Mouse (Mus musculus) right cerebral cortex, postnatal 25 days (tissue): Measurements from ENCODE around the gene 4933411K16Rik.
A peak's percentile ranks its signal among the peaks of the same experiment; 100 is the strongest.
"Not testable (repeated sequence)": the region's sequence is repeated elsewhere in the genome, so short reads cannot be mapped to it uniquely, and the experiment has no call there.

Experiments
- DNase-seq: peaks from one replicate; pipeline ENCODE4 v3.0.0; 2022

4933411K16Rik gene

DNA sequence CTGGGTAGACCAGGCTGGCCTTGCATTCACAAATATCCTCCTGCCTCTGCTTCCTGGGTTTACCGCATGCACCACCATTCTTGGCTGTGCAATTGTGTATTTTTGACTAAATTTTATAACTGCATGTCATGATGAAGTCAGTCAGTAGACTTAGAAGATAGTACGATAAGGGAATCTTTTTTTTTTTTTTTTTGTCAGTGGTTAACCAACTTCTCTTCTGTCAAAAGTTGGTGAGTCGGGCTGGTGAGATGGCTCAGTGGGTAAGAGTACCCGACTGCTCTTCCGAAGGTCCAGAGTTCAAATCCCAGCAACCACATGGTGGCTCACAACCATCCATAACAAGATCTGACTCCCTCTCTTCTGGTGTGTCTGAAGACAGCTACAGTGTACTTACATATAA, 29.6 kb downstream of the 4933411K16Rik start:
- not testable (repeated sequence) for DNase-seq

DNA sequence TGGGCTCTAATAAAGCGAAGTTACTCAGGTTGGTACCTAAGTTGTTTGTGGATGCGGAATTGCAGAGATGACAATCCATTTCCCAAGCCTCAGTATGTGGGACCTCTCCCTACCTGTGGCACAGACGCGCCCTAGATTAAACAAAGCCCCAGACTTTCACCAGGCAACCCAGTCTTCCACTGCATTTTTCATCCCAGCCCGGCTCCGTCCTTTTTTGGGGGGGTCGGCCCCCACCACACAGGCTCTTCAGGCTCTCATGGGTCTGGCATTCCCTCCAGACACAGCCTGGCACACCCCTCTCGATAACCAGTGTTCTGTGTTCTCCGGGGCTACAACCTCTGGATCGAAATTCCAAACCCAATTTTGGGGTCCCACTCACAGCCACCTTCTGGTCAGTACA, 33.6 kb downstream of the 4933411K16Rik start:
- no peak for DNase-seq

DNA sequence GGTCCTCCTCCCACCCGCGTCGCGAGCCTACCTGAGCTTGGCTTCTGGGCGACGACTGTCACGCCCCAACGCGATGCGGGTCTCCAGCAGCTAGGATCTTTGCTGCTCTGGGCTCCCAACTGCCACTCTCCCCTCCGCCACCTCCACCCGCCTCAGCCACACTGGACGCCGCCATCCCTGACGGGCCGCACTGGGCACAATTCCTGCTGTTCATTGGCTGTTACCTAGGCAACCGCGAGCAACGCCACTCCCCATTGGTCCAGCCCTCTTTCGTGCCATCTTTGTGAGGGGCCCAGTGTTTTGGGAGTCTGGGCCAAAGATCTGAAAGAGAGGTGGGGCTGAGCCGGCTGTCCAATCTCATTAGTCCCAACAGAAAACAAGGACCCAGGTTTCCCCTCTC, 34.1 kb downstream of the 4933411K16Rik start, which contains the start of gene Morn4:
Morn4 (minus strand) TSS at position 192 of the 400 bp plus-strand sequence.
- peak; percentile 91 for DNase-seq

GRCm38 (mm10) chr19:42089103-42089747, 37.2 kb downstream of the 4933411K16Rik start:
- peak; percentile 38 for DNase-seq

GRCm38 (mm10) chr19:42089748-42090595, 37.9 kb downstream of the 4933411K16Rik start, which contains the start of gene Pi4k2a:
Gene Pi4k2a (plus strand): TSS chr19:42090470.
- DNase-seq, result peak; percentile 99

DNA sequence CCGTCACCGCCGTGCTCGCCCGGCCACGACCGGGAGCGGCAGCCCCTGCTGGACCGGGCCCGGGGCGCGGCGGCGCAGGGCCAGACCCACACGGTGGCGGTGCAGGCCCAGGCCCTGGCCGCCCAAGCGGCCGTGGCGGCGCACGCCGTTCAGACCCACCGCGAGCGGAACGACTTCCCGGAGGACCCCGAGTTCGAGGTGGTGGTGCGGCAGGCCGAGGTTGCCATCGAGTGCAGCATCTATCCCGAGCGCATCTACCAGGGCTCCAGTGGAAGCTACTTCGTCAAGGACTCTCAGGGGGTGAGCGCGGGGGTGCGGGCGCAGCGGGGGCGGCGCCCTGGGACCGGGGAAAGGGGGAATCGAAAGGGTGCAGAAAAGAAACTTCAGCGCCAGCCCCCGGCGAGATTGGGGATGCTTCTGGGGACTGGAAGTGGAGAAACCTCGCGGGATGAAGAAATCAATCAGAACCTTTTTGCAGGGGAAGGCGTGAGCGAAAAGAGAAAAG, 38.6 kb downstream of the 4933411K16Rik start:
- DNase-seq, result no peak

GRCm38 (mm10) chr19:42099406-42099805, 47.4 kb downstream of the 4933411K16Rik start:
- no peak for DNase-seq
